Mouse (Mus musculus) forebrain, embryonic 13.5 days (tissue): ENCODE measurements at regions not wholly inside any gene's neighbourhood (a gene's known extent, or its start where the extent isn't known, plus 50 kb on each side); places are given as distances from the start of the nearest gene placed in this dataset.
"Not testable (repeated sequence)": the region's sequence is repeated elsewhere in the genome, so short reads cannot be mapped to it uniquely, and the experiment has no call there.

Source experiments
- ATAC-seq: fragments of 200-750 bp; cut with Nextera tagmentation; 2 replicates; pipeline ENCODE4 v1.8.0; 2017
- H3K27ac ChIP-seq: fragments of 300-500 bp; sonication (generic); 2 replicates; pipeline ENCODE4 v1.5.1; 2015; ENCODE audit warnings: inconsistent platforms, mild to moderate bottlenecking, moderate library complexity
- H3K27me3 ChIP-seq: fragments of 300-500 bp; sonication (generic); 2 replicates; pipeline ENCODE4 v1.6.1; 2015; ENCODE audit warnings: mild to moderate bottlenecking, inconsistent platforms
- H3K36me3 ChIP-seq: fragments of 300-500 bp; sonication (generic); 2 replicates; pipeline ENCODE4 v1.6.1; 2015; ENCODE audit warnings: mild to moderate bottlenecking, inconsistent platforms; ENCODE audit not compliant: poor library complexity, severe bottlenecking
- H3K4me1 ChIP-seq: fragments of 300-500 bp; sonication (generic); 2 replicates; pipeline ENCODE4 v1.6.1; 2015; ENCODE audit warnings: inconsistent platforms
- H3K4me2 ChIP-seq: fragments of 300-500 bp; sonication (generic); 2 replicates; pipeline ENCODE4 v1.6.1; 2015; ENCODE audit warnings: inconsistent platforms, mild to moderate bottlenecking, moderate library complexity
- H3K4me3 ChIP-seq: fragments of 300-500 bp; sonication (generic); 2 replicates; pipeline ENCODE4 v1.5.1; 2015; ENCODE audit warnings: mild to moderate bottlenecking, inconsistent platforms
- H3K9ac ChIP-seq: fragments of 300-500 bp; sonication (generic); 2 replicates; pipeline ENCODE4 v1.6.1; 2015; ENCODE audit warnings: mild to moderate bottlenecking, inconsistent platforms
- H3K9me3 ChIP-seq: fragments of 300-500 bp; sonication (generic); replicated peaks from 2 replicates; pipeline ENCODE4 v1.6.1; 2016; ENCODE audit warnings: inconsistent platforms
- WGBS: fragments of 180-500 bp; shearing (Covaris S2); methylation state at CpG from one replicate; pipeline ENCODE4 v1.1.7; 2015; 5-methylcytosine and 5-hydroxymethylcytosine counted together

DNA sequence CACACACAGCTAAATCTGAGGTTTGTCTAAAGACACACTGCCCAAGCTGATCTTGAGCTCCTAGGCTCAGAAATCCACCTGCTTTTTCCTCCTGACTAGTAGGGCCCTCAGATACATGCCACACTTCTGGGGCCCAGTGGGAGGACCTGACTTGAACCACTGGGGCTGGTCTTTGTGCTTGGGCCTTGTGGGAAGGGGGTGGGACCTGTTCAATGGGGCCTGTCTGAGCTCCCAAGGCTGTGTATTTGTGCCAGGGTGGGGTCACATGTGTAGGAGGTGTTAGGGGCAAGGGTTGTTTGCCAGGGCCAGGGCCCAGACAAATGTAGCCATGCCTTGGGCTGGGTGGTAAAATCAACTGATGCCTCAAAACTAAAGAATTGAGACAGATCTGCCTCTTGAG is 56.8 kb downstream of the Gm8765 start:
- H3K4me3 ChIP-seq, H3K4me1 ChIP-seq, H3K36me3 ChIP-seq, H3K9me3 ChIP-seq, ATAC-seq, H3K27me3 ChIP-seq, H3K4me2 ChIP-seq, H3K9ac ChIP-seq, H3K27ac ChIP-seq: not testable (repeated sequence)

DNA sequence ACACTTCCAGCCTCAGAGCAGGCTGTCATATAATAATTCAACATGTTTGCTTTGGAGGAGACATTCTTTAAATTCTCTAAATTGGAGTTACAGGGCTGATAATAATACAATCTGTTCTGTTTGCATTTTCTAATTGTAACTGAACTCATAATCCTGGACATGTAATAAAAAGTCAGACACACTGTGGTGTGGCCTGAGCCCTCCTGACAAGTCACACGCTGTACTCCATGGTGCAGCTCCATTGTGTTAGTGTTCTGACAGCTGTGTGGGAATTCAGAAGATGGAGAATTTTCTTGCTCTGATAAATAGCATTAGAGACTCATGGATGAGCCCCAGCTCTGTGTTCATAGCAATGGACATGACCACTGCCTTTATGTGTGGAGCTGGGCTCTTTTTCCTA is 58.2 kb downstream of the Gm8765 start:
- 91% methylated on average over 1 of the region's 1 CpGs for WGBS

DNA sequence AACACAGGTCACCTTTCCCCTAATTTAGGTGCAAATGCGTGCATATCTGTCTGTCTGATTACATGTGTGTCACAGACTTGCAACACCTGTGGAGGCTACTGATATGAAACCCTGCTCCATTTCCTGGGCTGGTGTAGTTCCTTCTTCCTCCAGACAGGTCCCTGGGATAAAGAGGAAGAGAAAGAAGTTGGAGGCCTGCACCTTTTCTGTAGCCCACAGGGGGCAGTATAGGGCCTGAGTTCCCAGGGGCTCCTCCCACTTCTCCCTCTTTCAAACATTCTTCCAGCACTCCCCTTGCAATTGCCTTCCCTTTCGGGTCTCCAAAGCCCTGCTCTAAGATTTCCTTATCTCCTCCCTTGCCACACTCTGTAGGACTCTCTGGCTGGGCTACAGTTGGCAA is 66.5 kb downstream of the Gm8765 start:
- WGBS, result 75% methylated on average over 2 of the region's 2 CpGs
- Histone ChIP-seq H3K4me2 (no peak overlapping the region), H3K9ac (no peak overlapping the region), H3K27me3 (no peaks in the 10 kb centered on the region), H3K27ac (no peak overlapping the region), H3K9me3 (0 out of 2 replicates have a peak, but pooled peaks cover 3% of the 10 kb centered on the region), H3K4me3 (no peak overlapping the region), H3K4me1 (no peaks in the 10 kb centered on the region), H3K36me3 (no peaks in the 10 kb centered on the region)
- no peak for ATAC-seq

More for the DNA sequence above, 58.2 kb downstream of the Gm8765 start:
- not testable (repeated sequence) for ATAC-seq, H3K36me3 ChIP-seq, H3K9ac ChIP-seq, H3K4me3 ChIP-seq, H3K9me3 ChIP-seq, H3K27ac ChIP-seq, H3K4me1 ChIP-seq, H3K27me3 ChIP-seq, H3K4me2 ChIP-seq

DNA sequence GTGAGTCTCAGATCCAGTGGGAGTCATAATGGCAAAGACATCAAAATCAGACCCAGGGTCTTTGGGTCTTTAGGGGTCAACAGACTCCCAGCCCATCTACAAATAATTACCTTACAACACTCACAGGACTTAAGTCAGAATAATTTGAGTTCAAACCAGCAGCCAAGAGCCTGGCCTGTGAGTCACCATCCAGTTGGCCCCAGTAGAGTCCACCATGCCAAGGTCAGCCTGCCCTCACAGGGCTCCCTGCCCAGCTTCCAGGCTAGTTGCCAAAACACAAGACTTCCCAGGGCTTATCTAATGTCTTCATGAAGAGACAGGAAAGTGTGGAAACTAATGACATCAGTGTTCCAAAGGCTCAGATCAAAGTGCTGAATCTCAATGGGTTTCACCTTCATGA is 81.9 kb downstream of the Gm8765 start:
- not testable (repeated sequence) for H3K9ac ChIP-seq, H3K36me3 ChIP-seq, H3K4me2 ChIP-seq, ATAC-seq, H3K4me1 ChIP-seq, H3K9me3 ChIP-seq, H3K27me3 ChIP-seq, H3K27ac ChIP-seq, H3K4me3 ChIP-seq

- H3K4me1 ChIP-seq, H3K27me3 ChIP-seq, H3K9ac ChIP-seq, H3K27ac ChIP-seq, H3K36me3 ChIP-seq, H3K9me3 ChIP-seq, H3K4me2 ChIP-seq, H3K4me3 ChIP-seq: not testable (repeated sequence)
- peak; percentile 69; the same call in 1 of the 2 replicates for ATAC-seq
- 22% methylated on average over 4 of the region's 5 CpGs for WGBS
Observed at GRCm38 (mm10) chr13:50829879-50830550, 131.9 kb downstream of the Gm8765 start.
